Mouse (Mus musculus): ENCODE data around the gene Taz. TPM values are rescaled to one million over a fixed set of nuclear protein-coding genes. Genes with fewer than 3 reads are reported as not detected.

Taz gene
- polyA plus RNA-seq, 2 experiments: 18.7 TPM

GRCm38 (mm10) chrX:74248651-74249050 lies 33.1 kb upstream of the Taz start:
- no peak overlapping the region for H3K9ac ChIP-seq (replicated peaks)
- peak in 1 of 3 experiments; percentile 36 for DNase-seq (ENCODE audit: low read depth in 3 of 3, low spot score in 3 of 3)
- no peaks in the 10 kb centered on the region for H3K9me3 ChIP-seq (ENCODE audit: control insufficient read depth, low read length)
- 6% methylated on average over 3 of the region's 3 CpGs for WGBS (ENCODE audit: insufficient replicate concordance)
- no peak overlapping the region; the same call in 1 of the 2 replicates for H3K4me2 ChIP-seq (ENCODE audit: low read depth)
- no peak overlapping the region for H3K27ac ChIP-seq
- peaks cover 7 to 14% of the 10 kb centered on the region in 2 experiments for H3K4me1 ChIP-seq (replicated peaks; ENCODE audit: control insufficient read depth in 2 of 2, insufficient read depth in 2 of 2, low read length in 1 of 2)
- no peaks in the 10 kb centered on the region; the same call in 1 of the 2 replicates for H3K27me3 ChIP-seq (ENCODE audit: control insufficient read depth, insufficient read depth, low read length)
- 0 out of 4 replicates have a peak overlapping the region, but pooled peaks of 1 of the 2 experiments have one; percentile 59 for H3K4me3 ChIP-seq (ENCODE audit: insufficient read depth in 1 of 2, low read depth in 2 of 2, low read length in 2 of 2)
- H3K36me3 ChIP-seq (replicated peaks; ENCODE audit: control insufficient read depth, insufficient read depth, low read depth): no peaks in the 10 kb centered on the region
- peak; percentile 70 for TF ChIP-seq CTCF (IDR thresholded peaks at IDR 0.05; ENCODE audit: low read depth)
- TF ChIP-seq EP300 (IDR thresholded peaks at IDR 0.05; ENCODE audit: low read depth): no peak
- no peak for ATAC-seq (ENCODE audit: insufficient read depth)

GRCm38 (mm10) chrX:74249615-74250014 lies 32.1 kb upstream of the Taz start, which contains the start of gene Flna:
Gene Flna, minus strand, starts transcription at chrX:74249820.
- H3K36me3 ChIP-seq (replicated peaks; ENCODE audit: control insufficient read depth, insufficient read depth, low read depth): no peaks in the 10 kb centered on the region
- peak within 1 kb of the TSS; percentile 44 to 59 for H3K4me3 ChIP-seq (ENCODE audit: insufficient read depth in 1 of 2, low read depth in 2 of 2, low read length in 2 of 2)
- no peaks in the 10 kb centered on the region; the same call in 1 of the 2 replicates for H3K27me3 ChIP-seq (ENCODE audit: control insufficient read depth, insufficient read depth, low read length)
- H3K4me2 ChIP-seq (ENCODE audit: low read depth): peak within 1 kb of the TSS; percentile 52
- 16% methylated on average over 38 of the region's 38 CpGs for WGBS (ENCODE audit: insufficient replicate concordance)
- H3K9ac ChIP-seq (replicated peaks): peak within 1 kb of the TSS; percentile 12; the same call in 1 of the 2 replicates
- H3K4me1 ChIP-seq (replicated peaks; ENCODE audit: control insufficient read depth in 2 of 2, insufficient read depth in 2 of 2, low read length in 1 of 2): peaks cover 0 to 5% of the 10 kb centered on the region in 2 experiments; a peak in 3 of 4 replicates
- H3K27ac ChIP-seq: no peak within 1 kb of the TSS
- TF ChIP-seq CTCF (IDR thresholded peaks at IDR 0.05; ENCODE audit: low read depth) (peak; percentile 36), EP300 (IDR thresholded peaks at IDR 0.05; ENCODE audit: low read depth) (no peak)
- ATAC-seq (ENCODE audit: insufficient read depth): no peak
- H3K9me3 ChIP-seq (ENCODE audit: control insufficient read depth, low read length): no peaks in the 10 kb centered on the region
- DNase-seq (ENCODE audit: low read depth in 3 of 3, low spot score in 3 of 3): no peak

GRCm38 (mm10) chrX:74254153-74254887 lies 27.4 kb upstream of the Taz start, which contains the start of gene Emd:
Gene Emd, plus strand, starts transcription at chrX:74254687.
- H3K27ac ChIP-seq: peak within 1 kb of the TSS; percentile 82
- H3K4me1 ChIP-seq (replicated peaks; ENCODE audit: control insufficient read depth in 2 of 2, insufficient read depth in 2 of 2, low read length in 1 of 2): peaks cover 0 to 5% of the 10 kb centered on the region in 2 experiments; a peak in 2 of 4 replicates
- DNase-seq (ENCODE audit: low read depth in 3 of 3, low spot score in 3 of 3) (peak; percentile 84 to 89 (median 86)), ATAC-seq (ENCODE audit: insufficient read depth) (peak; percentile 98)
- H3K36me3 ChIP-seq (replicated peaks; ENCODE audit: control insufficient read depth, insufficient read depth, low read depth): no peaks in the 10 kb centered on the region; the same call in 1 of the 2 replicates
- H3K4me2 ChIP-seq (ENCODE audit: low read depth): peak within 1 kb of the TSS; percentile 57
- no peaks in the 10 kb centered on the region; the same call in 1 of the 2 replicates for H3K27me3 ChIP-seq (ENCODE audit: control insufficient read depth, insufficient read depth, low read length)
- peak within 1 kb of the TSS; percentile 78 for H3K9ac ChIP-seq (replicated peaks)
- WGBS (ENCODE audit: insufficient replicate concordance): 16% methylated on average over 39 of the region's 39 CpGs
- TF ChIP-seq CTCF (IDR thresholded peaks at IDR 0.05; ENCODE audit: low read depth) (no peak), EP300 (IDR thresholded peaks at IDR 0.05; ENCODE audit: low read depth) (peak; percentile 41; the same call in 1 of the 2 replicates)
- no peaks in the 10 kb centered on the region for H3K9me3 ChIP-seq (ENCODE audit: control insufficient read depth, low read length)
- H3K4me3 ChIP-seq (ENCODE audit: insufficient read depth in 1 of 2, low read depth in 2 of 2, low read length in 2 of 2): peak within 1 kb of the TSS; percentile 74

- peaks cover 0 to 5% of the 10 kb centered on the region in 2 experiments; a peak in 2 of 4 replicates for H3K4me1 ChIP-seq (replicated peaks; ENCODE audit: control insufficient read depth in 2 of 2, insufficient read depth in 2 of 2, low read length in 1 of 2)
- peak overlapping the region; percentile 82 for H3K27ac ChIP-seq
- ATAC-seq (ENCODE audit: insufficient read depth): peak; percentile 66
- no peaks in the 10 kb centered on the region; the same call in 1 of the 2 replicates for H3K36me3 ChIP-seq (replicated peaks; ENCODE audit: control insufficient read depth, insufficient read depth, low read depth)
- 14% methylated on average over 31 of the region's 31 CpGs for WGBS (ENCODE audit: insufficient replicate concordance)
- H3K4me2 ChIP-seq (ENCODE audit: low read depth): peak overlapping the region; percentile 57
- DNase-seq (ENCODE audit: low read depth in 3 of 3, low spot score in 3 of 3): no peak
- H3K9me3 ChIP-seq (ENCODE audit: control insufficient read depth, low read length): no peaks in the 10 kb centered on the region
- H3K4me3 ChIP-seq (ENCODE audit: insufficient read depth in 1 of 2, low read depth in 2 of 2, low read length in 2 of 2): peak overlapping the region; percentile 74
- H3K27me3 ChIP-seq (ENCODE audit: control insufficient read depth, insufficient read depth, low read length): no peaks in the 10 kb centered on the region
- peak overlapping the region; percentile 78 for H3K9ac ChIP-seq (replicated peaks)
- peak; percentile 17; the same call in 1 of the 2 replicates for TF ChIP-seq CTCF (IDR thresholded peaks at IDR 0.05; ENCODE audit: low read depth)
- TF ChIP-seq EP300 (IDR thresholded peaks at IDR 0.05; ENCODE audit: low read depth): no peak
Observed at GRCm38 (mm10) chrX:74254888-74255565, 26.7 kb upstream of the Taz start.

Data from liver, embryonic 14.5 days (tissue).